Mouse (Mus musculus) hindbrain, embryonic 13.5 days (tissue): ENCODE data around the gene Nnmt. TPM values are rescaled to one million over a fixed set of nuclear protein-coding genes. Genes with fewer than 3 reads are reported as not detected.

Experiments
- ATAC-seq: fragments of 200-750 bp; cut with Nextera tagmentation; 2 replicates; pipeline ENCODE4 v1.8.0; 2017; ENCODE audit warnings: moderate TSS enrichment; ENCODE audit not compliant: low FRiP score
- H3K27ac ChIP-seq: fragments of 300-500 bp; sonication (generic); 2 replicates; pipeline ENCODE4 v1.5.1; 2015; ENCODE audit warnings: inconsistent platforms, mild to moderate bottlenecking, moderate library complexity
- H3K27me3 ChIP-seq: fragments of 300-500 bp; sonication (generic); 2 replicates; pipeline ENCODE4 v1.6.1; 2015; ENCODE audit warnings: mild to moderate bottlenecking, inconsistent platforms
- H3K36me3 ChIP-seq: fragments of 300-500 bp; sonication (generic); 2 replicates; pipeline ENCODE4 v1.6.1; 2015; ENCODE audit warnings: mild to moderate bottlenecking, inconsistent platforms
- H3K4me1 ChIP-seq: fragments of 300-500 bp; sonication (generic); replicated peaks from 2 replicates; pipeline ENCODE4 v1.6.1; 2015; ENCODE audit warnings: inconsistent platforms
- H3K4me2 ChIP-seq: fragments of 300-500 bp; sonication (generic); 2 replicates; pipeline ENCODE4 v1.6.1; 2015; ENCODE audit warnings: inconsistent platforms, mild to moderate bottlenecking, moderate library complexity
- H3K4me3 ChIP-seq: fragments of 300-500 bp; sonication (generic); 2 replicates; pipeline ENCODE4 v1.5.1; 2015; ENCODE audit warnings: mild to moderate bottlenecking, inconsistent platforms
- H3K9ac ChIP-seq: fragments of 300-500 bp; sonication (generic); 2 replicates; pipeline ENCODE4 v1.6.1; 2015; ENCODE audit warnings: mild to moderate bottlenecking, inconsistent platforms
- H3K9me3 ChIP-seq: fragments of 300-500 bp; sonication (generic); 2 replicates; pipeline ENCODE4 v1.6.1; 2016; ENCODE audit warnings: inconsistent platforms
- WGBS: fragments of 180-500 bp; shearing (Covaris S2); methylation state at CpG from one replicate; pipeline ENCODE4 v1.1.7; 2015; 5-methylcytosine and 5-hydroxymethylcytosine counted together
- polyA plus RNA-seq: library from polyadenylated mRNA; unstranded; fragments of >200 nt; fragmentation: Nextera tagmentation; extraction: Ambion mirVana; gene quantifications from 2 replicates; pipeline ENCODE4 v1.2.1, GENCODE M21; 2015

Nnmt gene
- polyA plus RNA-seq, 1 experiment from 2014 or later = 0.81 TPM

DNA sequence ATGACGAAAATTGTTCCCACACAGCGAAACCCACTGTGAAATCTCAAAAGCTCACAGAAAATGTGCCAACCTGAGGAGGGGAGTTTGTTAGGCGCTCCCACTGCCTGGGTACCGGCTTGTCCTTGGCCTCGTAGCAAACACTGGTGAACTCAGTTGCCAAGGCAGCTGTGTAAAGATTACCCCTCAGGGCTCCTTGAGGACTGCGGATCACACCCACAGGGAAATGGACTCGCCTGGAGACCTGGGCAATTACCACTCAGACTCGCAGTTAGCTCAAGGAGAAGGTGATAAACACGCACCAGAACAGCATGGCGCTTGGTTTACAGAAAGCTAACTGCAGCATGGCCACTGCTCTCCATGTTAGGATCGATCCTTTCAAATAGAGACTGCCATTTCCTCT lies 8.0 kb downstream of the Nnmt start:
- H3K9ac ChIP-seq = no peak overlapping the region
- no peak overlapping the region for H3K27ac ChIP-seq
- H3K27me3 ChIP-seq = no peaks in the 10 kb centered on the region
- H3K4me2 ChIP-seq = no peak overlapping the region
- 0 out of 2 replicates have a peak, but pooled peaks cover 5% of the 10 kb centered on the region for H3K4me1 ChIP-seq
- ATAC-seq = no peak
- H3K4me3 ChIP-seq = no peak overlapping the region
- 72% methylated on average over 11 of the region's 11 CpGs for WGBS
- H3K9me3 ChIP-seq = no peaks in the 10 kb centered on the region
- no peaks in the 10 kb centered on the region for H3K36me3 ChIP-seq

DNA sequence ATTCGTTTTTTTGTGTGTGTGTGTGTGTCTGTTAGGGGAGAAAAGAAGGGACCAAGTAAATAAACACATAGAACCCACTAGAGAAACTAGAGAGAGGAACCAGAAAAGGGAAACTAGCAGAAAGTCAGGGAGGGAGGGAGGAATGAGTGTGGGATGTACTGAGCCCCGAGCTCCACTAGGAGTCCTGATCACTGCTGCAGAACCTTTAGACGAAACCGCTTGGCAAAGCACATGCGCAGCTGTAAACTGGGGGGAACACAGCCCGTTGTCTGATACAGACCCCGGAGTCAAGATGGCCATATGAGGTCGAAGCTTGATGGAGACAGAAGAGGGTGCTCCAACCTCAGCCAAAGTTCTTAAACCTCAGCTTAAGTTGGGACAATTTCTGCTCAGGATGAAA lies 11.0 kb downstream of the Nnmt start:
- no peaks in the 10 kb centered on the region for H3K9me3 ChIP-seq
- H3K4me3 ChIP-seq = no peak overlapping the region
- 54% methylated on average over 8 of the region's 8 CpGs for WGBS
- no peak overlapping the region for H3K9ac ChIP-seq
- no peak overlapping the region for H3K4me2 ChIP-seq
- H3K4me1 ChIP-seq = 0 out of 2 replicates have a peak, but pooled peaks cover 5% of the 10 kb centered on the region
- ATAC-seq = no peak
- no peaks in the 10 kb centered on the region for H3K36me3 ChIP-seq
- H3K27me3 ChIP-seq = no peaks in the 10 kb centered on the region
- no peak overlapping the region for H3K27ac ChIP-seq

DNA sequence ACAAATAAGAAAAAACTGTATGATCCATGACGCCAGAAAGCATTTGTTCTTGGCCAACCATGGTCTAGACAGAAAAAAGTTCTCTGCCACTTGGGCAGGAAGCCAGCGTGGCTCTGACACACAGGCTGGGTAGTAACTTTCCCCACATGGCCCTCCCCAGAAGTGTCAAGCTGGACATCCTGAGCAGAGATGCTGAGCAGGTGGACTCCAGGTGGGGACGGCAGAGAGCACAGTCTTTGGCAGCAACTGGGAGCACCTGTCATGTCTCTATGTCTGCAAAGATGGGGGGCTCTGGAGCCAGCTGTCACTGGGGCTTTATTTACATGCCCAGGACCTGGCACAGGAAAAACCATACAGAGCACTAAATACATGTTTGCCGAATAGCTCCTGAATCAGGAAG lies 14.3 kb downstream of the Nnmt start:
- H3K9me3 ChIP-seq = no peaks in the 10 kb centered on the region
- H3K4me3 ChIP-seq = no peak overlapping the region
- 87% methylated on average over 4 of the region's 4 CpGs for WGBS
- no peak overlapping the region for H3K4me2 ChIP-seq
- ATAC-seq = no peak
- H3K9ac ChIP-seq = no peak overlapping the region
- H3K27ac ChIP-seq = no peak overlapping the region
- no peaks in the 10 kb centered on the region for H3K4me1 ChIP-seq
- no peaks in the 10 kb centered on the region for H3K27me3 ChIP-seq
- H3K36me3 ChIP-seq = no peaks in the 10 kb centered on the region

DNA sequence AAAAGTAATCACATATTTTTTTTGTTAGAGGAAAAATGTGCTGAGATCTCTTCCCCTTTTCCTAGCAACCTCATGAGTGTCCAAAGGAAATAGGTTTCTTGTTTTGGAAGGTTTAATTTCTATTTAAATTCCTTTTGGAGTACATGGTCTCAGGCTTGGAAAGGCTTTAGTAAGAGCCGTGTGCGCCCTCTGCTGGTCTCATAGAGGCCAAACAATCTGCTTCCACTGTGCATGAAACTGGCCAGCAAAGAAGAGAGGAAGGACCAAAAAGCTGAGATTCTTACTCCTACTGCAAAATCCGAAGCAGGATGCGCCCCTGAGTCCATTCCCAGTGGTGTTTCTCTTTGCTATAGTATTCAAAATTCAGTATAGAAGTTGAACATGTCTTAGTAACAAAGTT lies 18.6 kb downstream of the Nnmt start:
- Histone ChIP-seq H3K4me1 (no peaks in the 10 kb centered on the region), H3K36me3 (no peaks in the 10 kb centered on the region), H3K9me3 (no peaks in the 10 kb centered on the region), H3K4me3 (no peak overlapping the region), H3K27ac (no peak overlapping the region), H3K4me2 (no peak overlapping the region), H3K9ac (no peak overlapping the region), H3K27me3 (no peaks in the 10 kb centered on the region)
- ATAC-seq = no peak
- WGBS = 5% methylated on average over 4 of the region's 4 CpGs

DNA sequence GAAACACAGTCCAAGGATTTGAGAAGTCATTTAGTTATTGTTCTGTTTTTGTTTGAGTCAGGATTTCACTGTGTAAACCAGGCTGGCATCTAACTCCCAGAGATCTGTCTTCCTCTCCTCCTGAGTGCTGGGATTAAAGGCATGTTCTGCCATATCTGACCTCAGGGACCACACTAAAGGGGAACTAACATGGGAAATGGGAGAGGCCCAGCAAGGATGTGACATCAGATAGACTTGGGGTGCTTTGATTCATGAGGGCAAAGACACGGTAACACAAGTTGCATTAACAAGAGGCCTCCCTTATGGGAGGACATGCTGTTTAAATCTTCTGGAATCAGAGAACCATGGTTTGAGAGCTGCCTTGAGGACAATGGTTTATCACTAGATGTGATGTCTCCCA lies 24.1 kb downstream of the Nnmt start:
- no peaks in the 10 kb centered on the region for H3K4me1 ChIP-seq
- H3K4me2 ChIP-seq = no peak overlapping the region
- no peak overlapping the region for H3K4me3 ChIP-seq
- WGBS = 91% methylated on average over 1 of the region's 1 CpGs
- ATAC-seq = no peak
- no peak overlapping the region for H3K9ac ChIP-seq
- H3K27me3 ChIP-seq = 0 out of 2 replicates have a peak, but pooled peaks cover under 1% of the 10 kb centered on the region
- no peaks in the 10 kb centered on the region for H3K9me3 ChIP-seq
- no peak overlapping the region for H3K27ac ChIP-seq
- H3K36me3 ChIP-seq = no peaks in the 10 kb centered on the region

DNA sequence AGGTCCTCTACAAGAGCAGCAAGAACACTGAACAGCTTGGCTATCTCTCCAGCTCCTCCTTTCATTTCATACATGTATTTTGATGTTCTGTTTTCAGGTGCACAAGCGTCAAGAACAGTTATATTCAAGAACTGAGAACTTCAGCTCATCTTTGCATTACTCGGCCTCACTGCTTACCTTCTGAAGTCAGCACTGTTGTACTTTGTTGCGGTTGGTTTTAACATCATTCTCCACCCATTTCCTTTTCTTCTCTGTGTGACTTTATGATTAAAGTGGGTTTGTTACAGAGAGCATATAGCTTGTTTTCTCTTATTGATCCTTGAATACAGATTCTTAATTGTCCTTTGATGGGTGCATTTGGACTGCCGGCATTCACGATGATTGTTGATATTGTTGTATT lies 42.6 kb downstream of the Nnmt start:
- H3K9ac ChIP-seq = no peak overlapping the region
- H3K27ac ChIP-seq = no peak overlapping the region
- H3K4me3 ChIP-seq = no peak overlapping the region
- H3K27me3 ChIP-seq = 0 out of 2 replicates have a peak, but pooled peaks cover 3% of the 10 kb centered on the region
- ATAC-seq = no peak
- H3K9me3 ChIP-seq = no peaks in the 10 kb centered on the region
- H3K4me1 ChIP-seq = no peaks in the 10 kb centered on the region
- H3K4me2 ChIP-seq = no peak overlapping the region
- WGBS = 92% methylated on average over 5 of the region's 5 CpGs
- H3K36me3 ChIP-seq = no peaks in the 10 kb centered on the region

DNA sequence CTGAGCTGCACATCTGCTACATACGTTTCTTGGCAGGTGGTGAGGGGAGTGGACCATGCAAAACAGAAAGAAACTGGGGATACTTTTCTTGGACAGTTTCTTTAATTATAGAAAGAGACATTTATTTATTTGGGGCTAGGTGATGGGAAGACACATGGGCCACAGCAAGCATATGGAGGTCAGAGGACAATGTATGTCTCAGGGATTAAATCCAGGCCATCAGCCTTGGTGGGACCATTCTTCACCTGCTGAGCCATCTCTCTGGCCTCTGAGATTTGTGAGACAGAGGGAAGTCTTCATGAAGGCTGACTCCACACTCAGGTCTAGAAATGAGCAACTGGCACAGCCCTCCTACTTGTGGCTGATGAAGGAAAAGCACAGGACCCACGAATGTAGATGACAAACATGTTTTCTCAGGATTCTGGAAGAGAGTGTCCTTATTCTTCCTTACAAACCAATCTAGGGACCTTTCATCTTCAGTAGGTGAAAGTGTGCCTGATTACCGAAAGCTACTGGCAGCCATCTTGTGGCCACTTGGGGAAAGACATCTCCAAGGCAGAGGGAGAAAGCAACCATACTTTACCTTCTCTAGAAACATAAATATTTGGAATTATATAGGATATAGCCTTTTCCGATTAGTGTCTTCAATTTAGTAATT lies 45.3 kb downstream of the Nnmt start:
- ATAC-seq = no peak
- 0 out of 2 replicates have a peak, but pooled peaks cover 3% of the 10 kb centered on the region for H3K27me3 ChIP-seq
- H3K4me3 ChIP-seq = no peak overlapping the region
- H3K9me3 ChIP-seq = no peaks in the 10 kb centered on the region
- H3K9ac ChIP-seq = no peak overlapping the region
- WGBS = 44% methylated on average over 4 of the region's 4 CpGs
- H3K4me1 ChIP-seq = no peaks in the 10 kb centered on the region
- no peaks in the 10 kb centered on the region for H3K36me3 ChIP-seq
- no peak overlapping the region for H3K27ac ChIP-seq
- no peak overlapping the region for H3K4me2 ChIP-seq

DNA sequence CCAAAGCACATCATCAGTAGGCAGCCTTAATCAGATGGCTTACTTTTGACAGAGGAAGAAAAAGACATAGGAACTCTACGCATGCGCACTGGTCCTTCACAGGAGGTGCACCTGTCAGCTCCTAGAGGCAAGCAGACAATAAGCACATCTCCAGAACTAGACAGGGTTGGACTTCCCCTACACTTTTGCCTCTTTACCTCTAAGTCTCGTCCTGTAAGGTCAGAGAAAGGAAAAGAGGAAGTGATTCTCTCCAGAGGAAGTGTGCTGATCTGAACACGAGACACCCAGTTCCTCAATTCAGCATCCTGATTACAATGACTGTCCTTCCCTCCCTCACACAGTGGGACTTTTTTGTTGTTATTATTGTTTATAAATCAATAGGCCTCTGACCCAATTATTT lies 46.3 kb downstream of the Nnmt start:
- no peaks in the 10 kb centered on the region for H3K9me3 ChIP-seq
- H3K9ac ChIP-seq = no peak overlapping the region
- no peaks in the 10 kb centered on the region for H3K36me3 ChIP-seq
- H3K4me3 ChIP-seq = no peak overlapping the region
- 0 out of 2 replicates have a peak, but pooled peaks cover 3% of the 10 kb centered on the region for H3K27me3 ChIP-seq
- no peak overlapping the region for H3K4me2 ChIP-seq
- H3K4me1 ChIP-seq = no peaks in the 10 kb centered on the region
- ATAC-seq = no peak
- H3K27ac ChIP-seq = no peak overlapping the region
- 82% methylated on average over 4 of the region's 4 CpGs for WGBS

DNA sequence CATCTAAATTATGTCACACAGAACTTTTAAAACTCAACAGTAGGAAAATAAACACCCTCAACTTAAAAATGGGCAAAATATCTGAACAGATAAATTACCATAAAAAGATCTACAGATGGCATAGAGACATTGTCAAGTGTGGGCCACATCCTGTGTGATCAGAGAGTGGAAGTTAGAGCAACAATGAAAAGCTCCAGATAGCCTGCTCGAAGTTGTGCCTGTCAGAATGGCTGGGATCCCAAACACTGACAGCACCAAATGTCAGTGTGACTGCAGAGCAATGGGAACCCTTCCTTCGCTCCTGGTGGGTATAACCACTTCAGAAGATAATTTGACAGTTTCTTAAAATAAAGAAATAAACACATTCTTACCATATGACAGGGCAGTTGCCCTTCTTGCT lies 55.9 kb downstream of the Nnmt start:
- H3K9me3 ChIP-seq = no peaks in the 10 kb centered on the region
- H3K36me3 ChIP-seq = no peaks in the 10 kb centered on the region
- H3K4me2 ChIP-seq = no peak overlapping the region
- 79% methylated on average over 2 of the region's 2 CpGs for WGBS
- no peak overlapping the region for H3K4me3 ChIP-seq
- H3K4me1 ChIP-seq = no peaks in the 10 kb centered on the region
- ATAC-seq = no peak
- H3K9ac ChIP-seq = no peak overlapping the region
- H3K27ac ChIP-seq = no peak overlapping the region
- no peaks in the 10 kb centered on the region for H3K27me3 ChIP-seq

DNA sequence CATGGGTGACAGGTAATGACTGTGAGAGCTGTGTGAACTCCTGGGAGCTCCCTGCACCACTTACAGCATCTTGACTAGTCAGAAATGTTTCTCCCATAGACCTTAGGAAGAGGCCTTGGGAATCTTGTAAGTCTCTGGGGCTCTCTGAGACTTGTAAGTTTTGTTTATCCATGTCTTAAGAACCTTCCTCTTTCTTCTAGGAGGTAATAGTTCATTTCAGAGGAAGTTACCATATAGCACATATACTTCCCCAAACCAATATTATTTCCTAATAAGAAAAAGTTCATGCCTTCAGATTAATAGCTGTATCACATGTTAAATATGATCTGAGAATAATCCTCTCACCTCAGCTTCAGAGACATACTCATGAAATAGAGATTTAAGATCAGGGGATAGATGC lies 57.7 kb downstream of the Nnmt start:
- Histone ChIP-seq H3K9ac (no peak overlapping the region), H3K27me3 (no peaks in the 10 kb centered on the region), H3K27ac (no peak overlapping the region), H3K9me3 (no peaks in the 10 kb centered on the region), H3K4me3 (no peak overlapping the region), H3K4me1 (no peaks in the 10 kb centered on the region), H3K4me2 (no peak overlapping the region), H3K36me3 (no peaks in the 10 kb centered on the region)
- no peak for ATAC-seq

Other genes with a start within 250 kb of the Nnmt start
- gene Rexo2, start 124.5 kb downstream of the Nnmt start, polyA plus RNA-seq = 80.8 and 91.1 TPM in 2 replicates
- gene Rbm7, start 109.9 kb downstream of the Nnmt start, polyA plus RNA-seq = 85.8 and 93.7 TPM in 2 replicates
- gene Gm5617, start 109.7 kb downstream of the Nnmt start, polyA plus RNA-seq = 33.4 and 34.4 TPM in 2 replicates
- 6.3 TPM in 2 replicates for gene Zbtb16, start 231.1 kb upstream of the Nnmt start, polyA plus RNA-seq